Mouse (Mus musculus): ENCODE measurements at regions not wholly inside any gene's neighbourhood (a gene's known extent, or its start where the extent isn't known, plus 50 kb on each side); places are given as distances from the start of the nearest gene placed in this dataset.

GRCm38 (mm10) chr14:61778618-61779017 is 171.4 kb downstream of the Kcnrg start:
- Histone ChIP-seq H3K79me2 (ENCODE audit: control insufficient read depth, insufficient read depth, low read length, poor library complexity) (no peaks in the 10 kb centered on the region), H3K9me3 (replicated peaks; ENCODE audit: insufficient read depth, low read length) (no peaks in the 10 kb centered on the region), H3K4me3 (ENCODE audit: control insufficient read depth in 1 of 2, insufficient read depth in 1 of 2, low read depth in 2 of 2, low read length in 2 of 2) (no peak overlapping the region), H3K4me1 (ENCODE audit: control insufficient read depth in 1 of 2, insufficient read depth in 2 of 2, low read length in 2 of 2) (no peaks in the 10 kb centered on the region), H3K27ac (ENCODE audit: control insufficient read depth, low read depth, low read length) (no peak overlapping the region), H3K9ac (ENCODE audit: control insufficient read depth, low read depth, low read length, poor library complexity, severe bottlenecking) (no peak overlapping the region), H3K27me3 (ENCODE audit: control insufficient read depth in 1 of 2, insufficient read depth in 2 of 2, low read length in 2 of 2) (no peaks in the 10 kb centered on the region; a peak in 1 of 4 replicates), H3K36me3 (ENCODE audit: control insufficient read depth in 1 of 2, insufficient read depth in 2 of 2, low read length in 2 of 2) (no peaks in the 10 kb centered on the region)
- DNase-seq (ENCODE audit: low read depth, low spot score), result no peak
- TF ChIP-seq NRF1 (IDR thresholded peaks at IDR 0.05; ENCODE audit: insufficient read depth, low read depth, low read length, poor library complexity, severe bottlenecking), result no peak
- TF ChIP-seq MAFK (IDR thresholded peaks at IDR 0.05; ENCODE audit: borderline replicate concordance, low read depth, low read length), result no peak
- TF ChIP-seq RCOR1 (IDR thresholded peaks at IDR 0.05; ENCODE audit: low read depth, low read length), result no peak

GRCm38 (mm10) chr14:61783206-61783605 is 175.9 kb downstream of the Kcnrg start:
- Histone ChIP-seq H3K4me1 (ENCODE audit: control insufficient read depth in 1 of 2, insufficient read depth in 2 of 2, low read length in 2 of 2) (no peaks in the 10 kb centered on the region), H3K36me3 (ENCODE audit: control insufficient read depth in 1 of 2, insufficient read depth in 2 of 2, low read length in 2 of 2) (no peaks in the 10 kb centered on the region), H3K79me2 (ENCODE audit: control insufficient read depth, insufficient read depth, low read length, poor library complexity) (no peaks in the 10 kb centered on the region), H3K27ac (ENCODE audit: control insufficient read depth, low read depth, low read length) (no peak overlapping the region), H3K27me3 (ENCODE audit: control insufficient read depth in 1 of 2, insufficient read depth in 2 of 2, low read length in 2 of 2) (no peaks in the 10 kb centered on the region; a peak in 2 of 4 replicates), H3K9me3 (replicated peaks; ENCODE audit: insufficient read depth, low read length) (no peaks in the 10 kb centered on the region), H3K4me3 (ENCODE audit: control insufficient read depth in 1 of 2, insufficient read depth in 1 of 2, low read depth in 2 of 2, low read length in 2 of 2) (no peak overlapping the region), H3K9ac (ENCODE audit: control insufficient read depth, low read depth, low read length, poor library complexity, severe bottlenecking) (no peak overlapping the region)
- TF ChIP-seq ZNF384 (IDR thresholded peaks at IDR 0.05; ENCODE audit: low read depth, low read length), result no peak
- no peak for TF ChIP-seq MAZ (IDR thresholded peaks at IDR 0.05; ENCODE audit: low read depth, low read length)
- no peak for TF ChIP-seq GABPA (IDR thresholded peaks at IDR 0.05; ENCODE audit: low read depth, low read length)
- no peak for TF ChIP-seq MAFK (IDR thresholded peaks at IDR 0.05; ENCODE audit: borderline replicate concordance, low read depth, low read length)
- TF ChIP-seq ETS1 (IDR thresholded peaks at IDR 0.05; ENCODE audit: low read depth, low read length), result no peak
- TF ChIP-seq BHLHE40 (IDR thresholded peaks at IDR 0.05; ENCODE audit: borderline replicate concordance, low read depth, low read length), result no peak
- no peak for TF ChIP-seq CHD2 (IDR thresholded peaks at IDR 0.05; ENCODE audit: low read length)
- no peak for TF ChIP-seq POLR2A (IDR thresholded peaks at IDR 0.05; ENCODE audit: control insufficient read depth in 1 of 2, insufficient read depth in 1 of 2, low read depth in 1 of 2, low read length in 2 of 2, poor library complexity in 1 of 2)
- no peak for TF ChIP-seq ZKSCAN1 (IDR thresholded peaks at IDR 0.05; ENCODE audit: low read depth, low read length)
- no peak for TF ChIP-seq POLR2AphosphoS2 (IDR thresholded peaks at IDR 0.05; ENCODE audit: low read length)
- no peak for TF ChIP-seq MYB (IDR thresholded peaks at IDR 0.05; ENCODE audit: low read depth, low read length)
- no peak for TF ChIP-seq JUND (IDR thresholded peaks at IDR 0.05; ENCODE audit: low read depth, low read length)
- no peak for TF ChIP-seq MXI1 (IDR thresholded peaks at IDR 0.05; ENCODE audit: low read depth, low read length)
- no peak for TF ChIP-seq MAX (IDR thresholded peaks at IDR 0.05; ENCODE audit: low read length)
- no peak for TF ChIP-seq NELFE (IDR thresholded peaks at IDR 0.05; ENCODE audit: low read depth, low read length)
- TF ChIP-seq TAL1 (IDR thresholded peaks at IDR 0.05; ENCODE audit: low read length), result no peak
- TF ChIP-seq E2F4 (IDR thresholded peaks at IDR 0.05; ENCODE audit: borderline replicate concordance, low read depth, low read length), result no peak
- no peak for DNase-seq (ENCODE audit: low read depth, low spot score)

All from MEL (cell line).